Mouse (Mus musculus) hindbrain, embryonic 12.5 days (tissue): ENCODE measurements around the gene Szrd1. TPM values are rescaled to one million over a fixed set of nuclear protein-coding genes. Genes with fewer than 3 reads are reported as not detected.

ENCODE experiments used
- ATAC-seq: fragments of 200-750 bp; cut with Nextera tagmentation; 2 replicates; pipeline ENCODE4 v1.8.0; 2017; ENCODE audit warnings: moderate TSS enrichment; ENCODE audit not compliant: low FRiP score
- H3K27ac ChIP-seq: fragments of 300-500 bp; sonication (generic); 2 replicates; pipeline ENCODE4 v1.5.1; 2016; ENCODE audit warnings: mild to moderate bottlenecking
- H3K27me3 ChIP-seq: fragments of 300-500 bp; sonication (generic); 2 replicates; pipeline ENCODE4 v1.6.1; 2016; ENCODE audit warnings: mild to moderate bottlenecking
- H3K36me3 ChIP-seq: fragments of 300-500 bp; sonication (generic); 2 replicates; pipeline ENCODE4 v1.6.1; 2016; ENCODE audit warnings: mild to moderate bottlenecking
- H3K4me1 ChIP-seq: fragments of 300-500 bp; sonication (generic); 2 replicates; pipeline ENCODE4 v1.6.1; 2016
- H3K4me2 ChIP-seq: fragments of 300-500 bp; sonication (generic); replicated peaks from 2 replicates; pipeline ENCODE4 v1.6.1; 2016; ENCODE audit warnings: mild to moderate bottlenecking
- H3K4me3 ChIP-seq: fragments of 300-500 bp; sonication (generic); 2 replicates; pipeline ENCODE4 v1.5.1; 2016; ENCODE audit warnings: mild to moderate bottlenecking
- H3K9ac ChIP-seq: fragments of 300-500 bp; sonication (generic); 2 replicates; pipeline ENCODE4 v1.6.1; 2016; ENCODE audit warnings: mild to moderate bottlenecking, moderate library complexity
- H3K9me3 ChIP-seq: fragments of 300-500 bp; sonication (generic); replicated peaks from 2 replicates; pipeline ENCODE4 v1.6.1; 2016; ENCODE audit warnings: mild to moderate bottlenecking
- WGBS: fragments of 180-500 bp; shearing (Covaris S2); methylation state at CpG from one replicate; pipeline ENCODE4 v1.1.7; 2016; 5-methylcytosine and 5-hydroxymethylcytosine counted together
- polyA plus RNA-seq: library from polyadenylated mRNA; unstranded; fragments of >200 nt; fragmentation: Nextera tagmentation; extraction: Ambion mirVana; gene quantifications from 2 replicates; pipeline ENCODE4 v1.2.1, GENCODE M21; 2016

Szrd1 gene
- polyA plus RNA-seq, 1 experiment from 2014 or later = 30.7 TPM

GRCm38 (mm10) chr4:141130704-141131342, 8.8 kb downstream of the Szrd1 start:
- no peak overlapping the region for H3K4me2 ChIP-seq
- 0 out of 2 replicates have a peak, but pooled peaks cover 3% of the 10 kb centered on the region for H3K36me3 ChIP-seq
- no peaks in the 10 kb centered on the region for H3K27me3 ChIP-seq
- ATAC-seq = no peak
- no peaks in the 10 kb centered on the region for H3K9me3 ChIP-seq
- 82% methylated on average over 6 of the region's 6 CpGs for WGBS
- peaks cover 43% of the 10 kb centered on the region for H3K4me1 ChIP-seq
- peak overlapping the region; percentile 70 for H3K27ac ChIP-seq
- H3K4me3 ChIP-seq = no peak overlapping the region
- no peak overlapping the region for H3K9ac ChIP-seq

- peaks cover 29% of the 10 kb centered on the region for H3K4me1 ChIP-seq
- no peak overlapping the region for H3K27ac ChIP-seq
- 0 out of 2 replicates have a peak, but pooled peaks cover 3% of the 10 kb centered on the region for H3K36me3 ChIP-seq
- no peak overlapping the region for H3K4me2 ChIP-seq
- no peak overlapping the region for H3K4me3 ChIP-seq
- WGBS = 73% methylated on average over 6 of the region's 6 CpGs
- no peak for ATAC-seq
- no peaks in the 10 kb centered on the region for H3K9me3 ChIP-seq
- H3K27me3 ChIP-seq = no peaks in the 10 kb centered on the region
- H3K9ac ChIP-seq = no peak overlapping the region
Observed at GRCm38 (mm10) chr4:141129190-141129710, 10.3 kb downstream of the Szrd1 start.

- Histone ChIP-seq H3K27ac (no peak overlapping the region), H3K4me3 (no peak overlapping the region), H3K27me3 (no peaks in the 10 kb centered on the region), H3K9ac (no peak overlapping the region), H3K36me3 (peaks cover 8% of the 10 kb centered on the region), H3K4me2 (no peak overlapping the region), H3K9me3 (no peaks in the 10 kb centered on the region), H3K4me1 (peaks cover 14% of the 10 kb centered on the region)
- ATAC-seq = no peak
- WGBS = 33% methylated on average over 1 of the region's 1 CpGs
Observed at GRCm38 (mm10) chr4:141123065-141123464, 16.5 kb downstream of the Szrd1 start.

GRCm38 (mm10) chr4:141122663-141123062, 16.9 kb downstream of the Szrd1 start:
- 82% methylated on average over 7 of the region's 7 CpGs for WGBS
- no peak overlapping the region for H3K9ac ChIP-seq
- H3K4me3 ChIP-seq = no peak overlapping the region
- no peak for ATAC-seq
- H3K27me3 ChIP-seq = no peaks in the 10 kb centered on the region
- no peaks in the 10 kb centered on the region for H3K9me3 ChIP-seq
- peaks cover 10% of the 10 kb centered on the region for H3K36me3 ChIP-seq
- peaks cover 14% of the 10 kb centered on the region for H3K4me1 ChIP-seq
- H3K4me2 ChIP-seq = no peak overlapping the region
- no peak overlapping the region for H3K27ac ChIP-seq

GRCm38 (mm10) chr4:141120700-141121099, 18.9 kb downstream of the Szrd1 start:
- Histone ChIP-seq H3K4me3 (no peak overlapping the region), H3K9me3 (no peaks in the 10 kb centered on the region), H3K36me3 (peaks cover 27% of the 10 kb centered on the region), H3K27me3 (no peaks in the 10 kb centered on the region), H3K9ac (no peak overlapping the region), H3K4me1 (peaks cover 14% of the 10 kb centered on the region), H3K27ac (no peak overlapping the region; the same call in 1 of the 2 replicates), H3K4me2 (no peak overlapping the region)
- 26% methylated on average over 11 of the region's 11 CpGs for WGBS
- peak; percentile 73 for ATAC-seq

- WGBS = 71% methylated on average over 4 of the region's 4 CpGs
- H3K27ac ChIP-seq = no peak overlapping the region
- ATAC-seq = no peak
- H3K4me3 ChIP-seq = no peak overlapping the region
- peaks cover 23% of the 10 kb centered on the region for H3K4me1 ChIP-seq
- H3K27me3 ChIP-seq = no peaks in the 10 kb centered on the region
- peaks cover 43% of the 10 kb centered on the region for H3K36me3 ChIP-seq
- no peak overlapping the region for H3K4me2 ChIP-seq
- H3K9ac ChIP-seq = no peak overlapping the region
- no peaks in the 10 kb centered on the region for H3K9me3 ChIP-seq
Observed at GRCm38 (mm10) chr4:141118691-141119090, 20.9 kb downstream of the Szrd1 start.

GRCm38 (mm10) chr4:141115398-141115797, 24.2 kb downstream of the Szrd1 start:
- no peak for ATAC-seq
- Histone ChIP-seq H3K27me3 (no peaks in the 10 kb centered on the region), H3K4me2 (no peak overlapping the region), H3K9ac (no peak overlapping the region), H3K27ac (no peak overlapping the region), H3K4me1 (peaks cover 16% of the 10 kb centered on the region), H3K36me3 (peaks cover 72% of the 10 kb centered on the region), H3K4me3 (no peak overlapping the region), H3K9me3 (peaks cover 4% of the 10 kb centered on the region; the same call in 1 of the 2 replicates)
- WGBS = 79% methylated on average over 8 of the region's 8 CpGs

GRCm38 (mm10) chr4:141114521-141114981, 25.0 kb downstream of the Szrd1 start:
- Histone ChIP-seq H3K27ac (peak overlapping the region; percentile 57), H3K36me3 (peaks cover 79% of the 10 kb centered on the region), H3K27me3 (no peaks in the 10 kb centered on the region), H3K9me3 (peaks cover 7% of the 10 kb centered on the region; the same call in 1 of the 2 replicates), H3K4me2 (no peak overlapping the region), H3K9ac (no peak overlapping the region), H3K4me1 (peaks cover 10% of the 10 kb centered on the region), H3K4me3 (no peak overlapping the region)
- WGBS = 78% methylated on average over 6 of the region's 6 CpGs
- ATAC-seq = no peak

GRCm38 (mm10) chr4:141113831-141114230, 25.7 kb downstream of the Szrd1 start:
- peak overlapping the region; percentile 57; the same call in 1 of the 2 replicates for H3K27ac ChIP-seq
- peaks cover 79% of the 10 kb centered on the region for H3K36me3 ChIP-seq
- H3K4me3 ChIP-seq = no peak overlapping the region
- WGBS = 77% methylated on average over 7 of the region's 7 CpGs
- no peak overlapping the region for H3K4me2 ChIP-seq
- H3K27me3 ChIP-seq = no peaks in the 10 kb centered on the region
- H3K9me3 ChIP-seq = peaks cover 7% of the 10 kb centered on the region; the same call in 1 of the 2 replicates
- no peak overlapping the region for H3K9ac ChIP-seq
- peaks cover 9% of the 10 kb centered on the region; the same call in 1 of the 2 replicates for H3K4me1 ChIP-seq
- no peak for ATAC-seq

- Histone ChIP-seq H3K4me1 (no peaks in the 10 kb centered on the region), H3K4me2 (no peak overlapping the region), H3K9ac (no peak overlapping the region), H3K27ac (peak overlapping the region; percentile 23; the same call in 1 of the 2 replicates), H3K36me3 (peaks cover 35% of the 10 kb centered on the region), H3K4me3 (no peak overlapping the region), H3K27me3 (no peaks in the 10 kb centered on the region), H3K9me3 (peaks cover 7% of the 10 kb centered on the region; the same call in 1 of the 2 replicates)
- 43% methylated on average over 10 of the region's 10 CpGs for WGBS
- no peak for ATAC-seq
Observed at GRCm38 (mm10) chr4:141108196-141108732, 31.3 kb downstream of the Szrd1 start.

GRCm38 (mm10) chr4:141106526-141107183, 32.9 kb downstream of the Szrd1 start:
- no peak overlapping the region for H3K27ac ChIP-seq
- WGBS = 77% methylated on average over 16 of the region's 16 CpGs
- ATAC-seq = no peak
- peaks cover 7% of the 10 kb centered on the region; the same call in 1 of the 2 replicates for H3K9me3 ChIP-seq
- H3K4me1 ChIP-seq = no peaks in the 10 kb centered on the region
- H3K4me2 ChIP-seq = no peak overlapping the region
- H3K27me3 ChIP-seq = no peaks in the 10 kb centered on the region
- H3K9ac ChIP-seq = 0 out of 2 replicates have a peak overlapping the region, but pooled peaks have one; percentile 4
- H3K36me3 ChIP-seq = peaks cover 20% of the 10 kb centered on the region
- no peak overlapping the region for H3K4me3 ChIP-seq

GRCm38 (mm10) chr4:141101855-141102254, 37.7 kb downstream of the Szrd1 start:
- Histone ChIP-seq H3K27ac (no peak overlapping the region), H3K4me1 (0 out of 2 replicates have a peak, but pooled peaks cover under 1% of the 10 kb centered on the region), H3K4me3 (no peak overlapping the region), H3K9me3 (no peaks in the 10 kb centered on the region), H3K36me3 (no peaks in the 10 kb centered on the region), H3K9ac (no peak overlapping the region), H3K27me3 (no peaks in the 10 kb centered on the region), H3K4me2 (no peak overlapping the region)
- 65% methylated on average over 6 of the region's 6 CpGs for WGBS
- ATAC-seq = no peak
